Mouse (Mus musculus) kidney, adult 8-10 months (tissue): ENCODE data around the gene Efcab1.
"Not testable (repeated sequence)": the region's sequence is repeated elsewhere in the genome, so short reads cannot be mapped to it uniquely, and the experiment has no call there.

Experiments
- DNase-seq, 2 experiments: peaks; one replicate each; pipeline ENCODE4 v3.0.0; 2022

Gene Efcab1

DNA sequence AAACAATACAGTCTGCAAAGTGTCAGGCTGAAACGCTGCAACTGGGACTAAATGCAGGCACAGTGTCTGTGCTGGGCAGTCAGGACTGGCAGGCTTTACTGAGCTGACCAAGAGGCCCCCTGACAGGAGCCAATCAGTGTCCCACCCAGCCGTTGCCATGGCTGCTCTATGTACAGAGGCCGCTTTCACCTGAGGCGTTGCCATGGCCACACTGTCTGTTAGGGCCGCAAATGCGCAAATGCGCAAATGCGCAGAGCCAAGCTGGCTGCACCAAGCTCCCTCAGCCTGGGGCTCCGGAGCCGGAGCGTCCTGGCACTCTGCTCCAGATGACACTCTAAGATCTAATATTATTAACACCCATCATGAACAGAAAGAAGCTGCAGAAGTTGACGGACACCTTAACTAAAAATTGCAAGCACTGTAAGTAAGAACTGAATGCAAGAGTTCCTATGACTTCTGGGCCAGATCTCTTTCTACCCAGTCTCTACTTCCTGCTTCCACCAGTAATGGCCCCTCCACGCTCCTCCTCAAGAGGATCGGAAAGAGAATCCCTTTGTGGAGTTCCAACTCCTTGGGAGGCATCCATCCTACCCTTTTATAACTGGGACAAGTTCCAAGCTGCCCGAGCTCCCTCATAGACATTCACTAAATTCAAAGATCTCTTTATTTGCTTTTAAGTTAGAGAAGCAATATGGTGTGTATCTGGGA lies at the start of gene Efcab1:
Gene Efcab1 (plus strand): TSS at position 214 of the 708 bp plus-strand sequence.
- DNase-seq, result no peak

DNA sequence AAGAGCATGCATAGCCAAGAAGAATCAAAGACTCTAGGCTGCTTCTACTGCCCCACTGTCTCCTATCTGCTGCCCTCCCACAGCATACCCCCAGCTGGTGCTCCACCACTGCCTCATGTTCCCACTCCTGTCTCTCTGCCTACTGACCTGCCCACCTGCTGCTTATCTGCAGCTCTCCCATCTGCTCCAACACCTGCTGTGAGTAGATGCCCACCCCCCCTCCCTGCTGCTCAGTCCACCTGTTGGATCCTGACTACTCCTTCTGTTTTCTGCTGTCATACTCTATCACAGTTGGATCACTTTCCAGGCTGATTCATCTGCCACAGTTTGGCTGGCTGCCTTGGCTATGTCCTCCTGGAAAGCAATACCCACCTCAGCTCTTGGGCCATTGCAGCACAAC lies 47.0 kb upstream of the Efcab1 start:
- no peak for DNase-seq

GRCm38 (mm10) chr16:14884916-14885315 lies 21.5 kb upstream of the Efcab1 start:
- no peak for DNase-seq

DNA sequence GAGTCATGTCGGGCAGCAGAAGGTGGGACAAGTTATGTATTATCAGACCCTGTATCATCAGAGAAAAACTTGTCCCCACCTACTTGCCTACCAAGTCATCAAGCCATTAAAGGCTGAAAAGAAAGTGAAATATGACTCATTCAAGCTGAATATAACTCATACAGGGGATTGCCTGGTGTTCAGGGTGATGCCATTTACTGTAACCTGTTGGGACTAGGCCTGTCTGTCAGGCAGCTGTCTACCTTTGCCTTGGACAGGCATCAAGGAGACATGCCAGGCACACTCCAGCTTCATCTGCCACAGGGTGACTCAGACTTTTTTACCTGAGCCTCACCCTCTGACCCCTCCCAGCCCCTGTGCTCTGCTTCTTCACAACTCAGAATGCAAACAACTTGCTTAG lies 21.0 kb upstream of the Efcab1 start:
- no peak for DNase-seq

- DNase-seq, result no peak
Observed at GRCm38 (mm10) chr16:14892492-14892891, 13.9 kb upstream of the Efcab1 start.

DNA sequence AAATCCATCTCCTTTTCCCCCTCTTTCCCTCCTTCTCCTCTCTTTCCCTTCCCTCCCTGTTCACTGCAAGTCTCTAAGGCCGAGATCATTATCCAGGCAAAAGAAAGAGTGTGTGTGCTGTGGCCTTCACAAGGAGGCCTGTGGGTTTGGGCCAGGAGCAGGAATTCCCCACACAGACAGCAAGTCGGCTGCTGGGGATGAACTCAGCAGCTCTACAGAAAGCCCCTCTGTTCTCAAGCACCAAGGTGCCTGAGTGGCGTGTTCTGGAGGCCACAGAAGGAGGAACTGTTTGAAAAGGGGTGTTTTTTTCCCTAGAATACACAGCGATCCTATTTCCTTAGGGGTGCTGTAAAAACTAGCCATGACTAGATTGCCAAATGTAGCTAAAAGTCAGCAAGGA lies 12.5 kb upstream of the Efcab1 start:
- no peak for DNase-seq

DNA sequence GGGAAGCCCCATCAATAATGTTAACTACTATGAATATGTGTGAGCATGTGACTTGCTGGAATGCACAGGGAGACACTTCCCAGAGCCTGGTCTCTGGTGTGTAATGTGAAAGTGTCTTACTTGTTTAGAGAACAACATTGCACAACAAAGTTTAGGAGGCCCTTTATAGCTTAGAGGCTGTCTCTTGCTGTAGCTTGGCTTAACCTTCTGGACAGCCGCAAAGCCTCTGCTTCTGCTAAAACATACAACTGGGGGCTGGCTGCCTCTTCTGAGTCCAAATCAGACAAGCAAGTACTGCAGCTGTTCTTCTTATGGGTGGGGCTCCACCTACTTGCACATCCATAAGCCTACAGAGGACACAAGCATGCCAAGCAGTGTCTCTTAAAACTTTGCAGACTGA lies 11.7 kb upstream of the Efcab1 start:
- DNase-seq, result no peak

- no peak for DNase-seq
Observed at GRCm38 (mm10) chr16:14895543-14895942, 10.9 kb upstream of the Efcab1 start.

GRCm38 (mm10) chr16:14930711-14931110 lies 24.3 kb downstream of the Efcab1 start:
- DNase-seq, result not testable (repeated sequence)

DNA sequence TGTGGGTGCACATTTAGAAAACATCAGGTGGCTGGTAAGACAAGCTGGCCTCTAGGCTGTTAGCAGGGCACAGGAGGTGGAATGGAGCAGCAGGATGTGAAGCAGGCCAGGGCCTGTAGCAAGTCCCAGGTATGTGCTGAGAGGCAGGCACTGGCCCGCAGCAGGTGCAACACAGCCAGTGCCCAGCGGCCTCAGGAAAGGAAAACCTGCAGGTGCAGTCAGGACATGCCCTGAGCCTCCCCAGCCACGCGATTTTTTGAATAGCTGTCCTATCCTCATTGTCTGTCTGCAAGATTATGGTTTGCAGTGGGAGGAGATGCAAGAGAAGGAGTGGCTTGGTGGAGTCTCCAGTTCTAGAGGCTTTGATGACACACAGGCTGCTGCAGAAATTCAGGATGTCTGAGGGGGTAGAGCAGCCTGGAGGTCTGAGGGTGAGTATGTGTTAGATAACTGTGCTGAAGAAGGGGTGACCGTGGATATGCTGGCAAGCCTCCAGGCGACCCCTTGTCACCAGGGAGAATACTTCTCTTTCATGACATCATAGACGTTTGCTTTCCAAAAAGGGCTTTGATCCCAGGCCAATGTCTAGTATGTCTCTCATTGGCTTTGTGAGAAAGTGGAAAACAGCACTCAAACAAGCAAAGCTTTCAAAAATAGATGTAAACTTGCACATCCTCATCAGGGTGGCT lies 30.2 kb downstream of the Efcab1 start:
- DNase-seq, result not testable (repeated sequence)

- DNase-seq, result no peak
Observed at GRCm38 (mm10) chr16:14939552-14939951, 33.1 kb downstream of the Efcab1 start.

GRCm38 (mm10) chr16:14939994-14940715 lies 33.7 kb downstream of the Efcab1 start:
- no peak for DNase-seq

DNA sequence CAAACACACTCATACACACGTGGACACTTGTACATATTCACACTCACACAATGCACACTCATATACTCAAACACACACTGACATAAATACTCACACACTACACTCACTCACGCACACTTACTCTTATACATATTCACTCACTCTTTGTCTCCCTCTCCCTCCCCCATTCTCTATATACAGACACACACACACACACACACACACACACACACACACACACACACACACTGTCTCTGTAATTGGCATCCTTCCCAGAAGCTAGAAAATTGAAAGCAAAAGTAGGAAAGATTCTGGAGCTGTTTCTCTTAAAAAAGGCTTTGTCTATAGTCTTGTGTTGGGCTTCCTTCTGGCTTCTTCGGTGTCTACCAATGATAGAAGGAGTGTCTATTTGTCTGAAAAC lies 34.5 kb downstream of the Efcab1 start:
- peak in 1 of 2 experiments; percentile 6 for DNase-seq

- no peak for DNase-seq
Observed at GRCm38 (mm10) chr16:14943530-14943929, 37.1 kb downstream of the Efcab1 start.

DNA sequence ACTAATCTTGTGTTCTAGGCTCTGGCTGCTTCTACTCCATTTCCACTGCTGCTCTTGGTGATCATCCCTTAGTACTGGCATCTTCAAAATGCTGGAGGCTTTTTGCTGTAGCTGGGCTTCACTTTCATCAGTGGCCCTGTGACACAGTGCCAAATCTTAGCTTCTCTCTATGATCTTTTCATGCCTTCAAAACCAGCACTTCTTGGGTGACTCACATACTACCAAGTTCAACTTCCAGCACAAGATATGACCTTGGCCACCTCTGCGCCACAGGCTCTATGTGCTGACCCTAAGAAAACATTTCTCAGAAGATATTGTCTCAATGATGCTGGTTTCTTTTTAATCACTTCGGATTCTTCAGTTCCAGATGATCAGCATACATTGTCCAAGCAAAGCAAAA lies 41.2 kb downstream of the Efcab1 start:
- DNase-seq, result not testable (repeated sequence)

- no peak for DNase-seq
Observed at GRCm38 (mm10) chr16:14951894-14952293, 45.5 kb downstream of the Efcab1 start.

DNA sequence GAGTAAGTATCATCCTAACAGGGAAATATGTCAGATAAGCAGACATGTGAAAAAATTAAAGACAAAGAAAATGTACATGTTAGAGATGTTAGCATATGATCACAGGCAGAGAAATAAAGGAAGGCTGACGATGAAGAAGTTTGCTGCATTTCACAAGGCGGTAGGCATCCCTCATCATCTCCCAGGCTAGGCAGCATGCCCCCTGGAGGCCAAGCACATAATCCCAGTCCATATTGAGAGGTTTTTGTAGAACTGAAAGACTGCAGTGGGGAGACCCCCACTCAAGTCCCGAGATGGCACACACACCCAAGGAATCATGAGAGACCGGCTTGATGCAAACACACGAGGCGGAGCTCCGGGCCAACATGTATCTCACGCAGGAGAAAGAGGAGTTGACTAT lies 53.3 kb downstream of the Efcab1 start:
- DNase-seq, result no peak

GRCm38 (mm10) chr16:14973696-14974095 lies 67.3 kb downstream of the Efcab1 start:
- no peak for DNase-seq

- DNase-seq, result no peak
Observed at GRCm38 (mm10) chr16:14979228-14979627, 72.8 kb downstream of the Efcab1 start.

- no peak for DNase-seq
Observed at GRCm38 (mm10) chr16:14989614-14990268, 83.3 kb downstream of the Efcab1 start.

- DNase-seq, result no peak
Observed at GRCm38 (mm10) chr16:14991001-14991400, 84.6 kb downstream of the Efcab1 start.

GRCm38 (mm10) chr16:14992461-14993107 lies 86.2 kb downstream of the Efcab1 start:
- no peak for DNase-seq

DNA sequence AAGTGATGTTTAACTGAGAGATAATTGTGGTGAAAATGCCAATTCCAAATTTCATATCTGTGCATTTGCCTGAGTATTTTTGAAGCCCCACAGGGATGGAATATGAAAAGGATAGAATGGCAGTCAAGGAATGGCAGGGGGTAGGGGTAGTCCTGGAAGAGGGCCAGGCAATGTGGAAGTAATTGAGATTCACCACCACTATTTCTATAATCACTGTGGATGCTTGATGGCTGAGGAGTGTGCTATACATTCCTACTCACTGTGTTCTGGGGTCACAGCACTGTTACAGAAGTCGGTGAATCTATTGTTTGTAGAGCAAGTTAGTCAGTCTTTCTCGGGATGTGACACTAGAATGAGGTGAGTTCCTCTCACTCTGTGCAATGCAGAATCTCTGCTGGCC lies 108.3 kb downstream of the Efcab1 start:
- DNase-seq, result no peak
